ENCODE assay signal across 28 mouse cellular contexts in genomic region chr16:29736211-29736610, GRCm38 (mm10).
DNase-seq lines count a peak whose midpoint lies in the region; ATAC-seq and TF ChIP-seq lines count a peak whose summit lies in the region.
"Had no signal": no experiment of that assay in that cellular context is flagged by ENCODE, and none has a peak within 500 bp of the region (broad histone marks: within the 10 kb centered on the region; RNA-seq: fewer than 3 reads in every experiment).

No protein-coding gene starts in this region.

- 66% methylated on average over 9 of the region's 9 CpGs for WGBS in kidney, adult 2 months
- WGBS in embryonic facial prominence, embryonic 14.5 days, result 43% methylated on average over 9 of the region's 9 CpGs

- no peaks in the 10 kb centered on the region for H3K27me3 ChIP-seq in kidney, adult 2 months (replicated peaks; ENCODE audit: control insufficient read depth, insufficient read depth, low read length)
- H3K27me3 ChIP-seq in embryonic facial prominence, embryonic 14.5 days (replicated peaks; ENCODE audit: control insufficient read depth, insufficient read depth, low read length), result 0 out of 2 replicates have a peak, but pooled peaks cover 5% of the 10 kb centered on the region

- TF ChIP-seq POLR2A in kidney, adult 2 months (IDR thresholded peaks at IDR 0.05; ENCODE audit: low read depth, low read length), result no peak

- no peaks in the 10 kb centered on the region for H3K4me1 ChIP-seq in kidney, adult 2 months (ENCODE audit: control insufficient read depth, insufficient read depth, low read length)
- H3K4me1 ChIP-seq in embryonic facial prominence, embryonic 14.5 days (ENCODE audit: control insufficient read depth, insufficient read depth, low read length), result peaks cover 25% of the 10 kb centered on the region

- no peak for TF ChIP-seq CTCF in kidney, adult 2 months (conservative IDR thresholded peaks at IDR 0.05; ENCODE audit: insufficient read depth, insufficient read length, low read depth, low read length)

- ATAC-seq in embryonic facial prominence, embryonic 14.5 days (ENCODE audit: low read depth), result no peak
- ATAC-seq: CD4-positive, CD25-positive, alpha-beta regulatory T cell, adult 4 months; forebrain, embryonic 15.5 days; inflammation-experienced regulatory T-cells, adult 6 months; midbrain, embryonic 15.5 days had no signal

- no peak overlapping the region for H3K4me3 ChIP-seq in kidney, adult 2 months (ENCODE audit: insufficient read depth, low read depth, low read length)
- no peak overlapping the region for H3K4me3 ChIP-seq in embryonic facial prominence, embryonic 14.5 days (ENCODE audit: low read depth, low read length)
- H3K4me3 ChIP-seq: forebrain, embryonic 15.5 days; heart, embryonic 13.5 days; hindbrain, embryonic 10.5 days; hindbrain, embryonic 15.5 days; midbrain, embryonic 10.5 days; midbrain, embryonic 15.5 days; neural tube, embryonic 15.5 days had no signal

- no peaks in the 10 kb centered on the region for H3K36me3 ChIP-seq in kidney, adult 2 months (ENCODE audit: control insufficient read depth, insufficient read depth, low read length)
- H3K36me3 ChIP-seq in embryonic facial prominence, embryonic 14.5 days (ENCODE audit: control insufficient read depth, insufficient read depth, low read length), result no peaks in the 10 kb centered on the region
- H3K36me3 ChIP-seq: forebrain, embryonic 15.5 days; heart, embryonic 13.5 days; hindbrain, embryonic 10.5 days; hindbrain, embryonic 15.5 days; midbrain, embryonic 10.5 days; midbrain, embryonic 15.5 days; neural tube, embryonic 15.5 days had no signal

- H3K4me2 ChIP-seq in embryonic facial prominence, embryonic 14.5 days (ENCODE audit: low read depth, low read length), result no peak overlapping the region
- H3K4me2 ChIP-seq: forebrain, embryonic 15.5 days; hindbrain, embryonic 15.5 days; midbrain, embryonic 15.5 days; neural tube, embryonic 15.5 days had no signal

- no peak overlapping the region for H3K27ac ChIP-seq in kidney, adult 2 months (ENCODE audit: insufficient read depth, low read depth, low read length)
- 0 out of 2 replicates have a peak overlapping the region, but pooled peaks have one; percentile 36 for H3K27ac ChIP-seq in embryonic facial prominence, embryonic 14.5 days (replicated peaks; ENCODE audit: low read depth, low read length)
- H3K27ac ChIP-seq: forebrain, embryonic 15.5 days; hindbrain, embryonic 15.5 days; liver, embryonic 14.5 days; midbrain, embryonic 15.5 days; neural tube, embryonic 15.5 days had no signal

- H3K9ac ChIP-seq in embryonic facial prominence, embryonic 14.5 days (ENCODE audit: low read depth, low read length), result no peak overlapping the region
- H3K9ac ChIP-seq: forebrain, embryonic 15.5 days; heart, embryonic 13.5 days; hindbrain, embryonic 15.5 days; liver, embryonic 14.5 days; midbrain, embryonic 15.5 days; neural tube, embryonic 15.5 days had no signal

- peak; percentile 13 for DNase-seq in gastrocnemius, postnatal 25 days
- no peak for DNase-seq in gastrocnemius, adult 18-20 months (ENCODE audit: low spot score)
- peak; percentile 49 to 59 for DNase-seq in kidney, postnatal 4 days
- DNase-seq in kidney, adult 2 months, result no peak
- no peak for DNase-seq in embryonic facial prominence, embryonic 14.5 days (ENCODE audit: low spot score)
- DNase-seq in adrenal gland, postnatal 4 days (ENCODE audit: low spot score in 2 of 2), result no peak
- no peak for DNase-seq in heart, postnatal 4 days
- DNase-seq: adrenal gland, postnatal 14 days; cerebellum, adult 11-12 months; cerebellum, adult 9-11 months; gastrocnemius, postnatal 10 days; heart, postnatal 10 days; kidney, adult 9 months; left cerebral cortex, postnatal 4 days; liver; lung, adult 2 months; retina, postnatal 1 day; right cerebral cortex, postnatal 14 days had no signal

- no peaks in the 10 kb centered on the region for H3K9me3 ChIP-seq in embryonic facial prominence, embryonic 14.5 days (ENCODE audit: control insufficient read depth, low read length)
- H3K9me3 ChIP-seq: forebrain, embryonic 15.5 days; heart, embryonic 13.5 days; hindbrain, embryonic 10.5 days; hindbrain, embryonic 15.5 days; midbrain, embryonic 10.5 days; midbrain, embryonic 15.5 days; neural tube, embryonic 15.5 days had no signal

Comparison
In these comparisons a context has a peak if more than half of its experiments do, and no peak if none do; other contexts are left out.
1. DNase-seq: peak in gastrocnemius, postnatal 25 days (single experiment) and kidney, postnatal 4 days (2 of 2); none in gastrocnemius, adult 18-20 months (single experiment), kidney, adult 2 months (single experiment), embryonic facial prominence, embryonic 14.5 days (single experiment), adrenal gland, postnatal 4 days (0 of 2) and heart, postnatal 4 days (single experiment).